8 mouse cellular contexts compared by ENCODE assay signal in genomic region chr6:22025584-22026357, GRCm38 (mm10). TPM values are rescaled to one million over a fixed set of nuclear protein-coding genes. Genes with fewer than 3 reads are reported as not detected.
DNase-seq lines count a peak whose midpoint lies in the region; ATAC-seq and TF ChIP-seq lines count a peak whose summit lies in the region.

No protein-coding gene starts in this region.

- no peaks in the 10 kb centered on the region for H3K27me3 ChIP-seq in heart, embryonic 15.5 days
- no peaks in the 10 kb centered on the region for H3K27me3 ChIP-seq in embryonic facial prominence, embryonic 14.5 days (replicated peaks; ENCODE audit: control insufficient read depth, insufficient read depth, low read length)
- H3K27me3 ChIP-seq in intestine, postnatal 0 days (replicated peaks; ENCODE audit: control insufficient read depth, insufficient read depth, low read length): no peaks in the 10 kb centered on the region

- H3K4me1 ChIP-seq in heart, embryonic 15.5 days (replicated peaks): no peaks in the 10 kb centered on the region
- peaks cover 14% of the 10 kb centered on the region; the same call in 1 of the 2 replicates for H3K4me1 ChIP-seq in embryonic facial prominence, embryonic 14.5 days (ENCODE audit: control insufficient read depth, insufficient read depth, low read length)
- no peaks in the 10 kb centered on the region for H3K4me1 ChIP-seq in intestine, postnatal 0 days (replicated peaks; ENCODE audit: control insufficient read depth, insufficient read depth, low read length)

- H3K9ac ChIP-seq in heart, embryonic 15.5 days: no peak overlapping the region
- H3K9ac ChIP-seq in embryonic facial prominence, embryonic 14.5 days (ENCODE audit: low read depth, low read length): peak overlapping the region; percentile 55
- no peak overlapping the region for H3K9ac ChIP-seq in intestine, postnatal 0 days (ENCODE audit: low read depth, low read length)

- WGBS in heart, embryonic 15.5 days: 21% methylated on average over 17 of the region's 17 CpGs
- 7% methylated on average over 16 of the region's 17 CpGs for WGBS in embryonic facial prominence, embryonic 14.5 days
- 16% methylated on average over 16 of the region's 17 CpGs for WGBS in intestine, postnatal 0 days

- H3K4me3 ChIP-seq in heart, embryonic 15.5 days: peak overlapping the region; percentile 6
- H3K4me3 ChIP-seq in embryonic facial prominence, embryonic 14.5 days (ENCODE audit: low read depth, low read length): peak overlapping the region; percentile 30
- 0 out of 2 replicates have a peak overlapping the region, but pooled peaks have one; percentile 4 for H3K4me3 ChIP-seq in intestine, postnatal 0 days (ENCODE audit: low read depth, low read length)

- ATAC-seq in heart, embryonic 15.5 days (replicated peaks; ENCODE audit: insufficient number of reproducible peaks, insufficient read depth, low FRiP score, low read depth): no peak
- 0 out of 2 replicates have a peak, but pooled peaks have one; percentile 44 for ATAC-seq in embryonic facial prominence, embryonic 14.5 days (ENCODE audit: low read depth)
- ATAC-seq in intestine, postnatal 0 days: peak; percentile 22; the same call in 1 of the 2 replicates

- H3K27ac ChIP-seq in heart, embryonic 15.5 days: peak overlapping the region; percentile 37
- H3K27ac ChIP-seq in embryonic facial prominence, embryonic 14.5 days (replicated peaks; ENCODE audit: low read depth, low read length): peak overlapping the region; percentile 89
- no peak overlapping the region for H3K27ac ChIP-seq in intestine, postnatal 0 days (ENCODE audit: low read depth, low read length)

- TF ChIP-seq CTCF in intestine, postnatal 0 days (IDR thresholded peaks at IDR 0.05; ENCODE audit: low read depth): no peak

- peak overlapping the region; percentile 36 for H3K4me2 ChIP-seq in heart, embryonic 15.5 days
- H3K4me2 ChIP-seq in embryonic facial prominence, embryonic 14.5 days (ENCODE audit: low read depth, low read length): peak overlapping the region; percentile 51
- peak overlapping the region; percentile 42 for H3K4me2 ChIP-seq in intestine, postnatal 0 days (replicated peaks; ENCODE audit: low read depth)

- H3K36me3 ChIP-seq in heart, embryonic 15.5 days: no peaks in the 10 kb centered on the region
- H3K36me3 ChIP-seq in embryonic facial prominence, embryonic 14.5 days (ENCODE audit: control insufficient read depth, insufficient read depth, low read length): no peaks in the 10 kb centered on the region
- H3K36me3 ChIP-seq in intestine, postnatal 0 days (ENCODE audit: control insufficient read depth, insufficient read depth): no peaks in the 10 kb centered on the region

- no peaks in the 10 kb centered on the region for H3K9me3 ChIP-seq in heart, embryonic 15.5 days (replicated peaks)
- no peaks in the 10 kb centered on the region for H3K9me3 ChIP-seq in embryonic facial prominence, embryonic 14.5 days (ENCODE audit: control insufficient read depth, low read length)
- H3K9me3 ChIP-seq in intestine, postnatal 0 days (ENCODE audit: control insufficient read depth): no peaks in the 10 kb centered on the region

- no peak for DNase-seq in heart, postnatal 4 days
- DNase-seq in embryonic facial prominence, embryonic 14.5 days (ENCODE audit: low spot score): peak; percentile 59
- peak; percentile 52 for DNase-seq in neural tube, embryonic 10.5 days (ENCODE audit: extremely low spot score, low spot score)
- no peak for DNase-seq in cerebellum, postnatal 4 days (ENCODE audit: low spot score in 2 of 2)
- DNase-seq in right cerebral cortex, postnatal 4 days: no peak
- DNase-seq in gastrocnemius, postnatal 4 days (ENCODE audit: low spot score in 2 of 2): no peak

RNA-seq across cellular contexts. Expression of gene Cped1, which starts 40.1 kb away (rescaled TPM):
- polyA plus RNA-seq in heart, embryonic 15.5 days (2015; fragmentation: Nextera tagmentation; extraction: Ambion mirVana): 4.7 and 5.7 TPM in 2 replicates
- total RNA-seq in heart, postnatal 4 days (2021): 1 to 10 TPM; 7.2 to 9.9 TPM
- polyA plus RNA-seq in embryonic facial prominence, embryonic 14.5 days (2014; fragmentation: Nextera tagmentation; extraction: Ambion mirVana): 25.0 and 29.2 TPM in 2 replicates
- polyA plus RNA-seq in intestine, postnatal 0 days (2015; fragmentation: Nextera tagmentation; extraction: Ambion mirVana): 11.0 and 11.2 TPM in 2 replicates
- 10 to 100 TPM; 21.4 to 23.3 TPM for total RNA-seq in gastrocnemius, postnatal 4 days (2021)

Comparison
In these comparisons a context has a peak if more than half of its experiments do, and no peak if none do; other contexts are left out.
1. DNase-seq: peak in embryonic facial prominence, embryonic 14.5 days (single experiment) and neural tube, embryonic 10.5 days (single experiment); none in heart, postnatal 4 days (single experiment), cerebellum, postnatal 4 days (0 of 2), right cerebral cortex, postnatal 4 days (single experiment) and gastrocnemius, postnatal 4 days (0 of 2).
2. Peak in every context shown above with its lines, with median percentiles within 50 percentile points of each other: H3K4me2 ChIP-seq and H3K4me3 ChIP-seq.